Mouse (Mus musculus): Measurements from ENCODE around the gene Ppp3ca. TPM values are rescaled to one million over a fixed set of nuclear protein-coding genes. Genes with fewer than 3 reads are reported as not detected.
A peak's percentile ranks its signal among the peaks of the same experiment; 100 is the strongest.

The Ppp3ca gene
- 42.6 and 44.8 TPM in 2 replicates for polyA plus RNA-seq (2015; fragmentation: Nextera tagmentation; extraction: Ambion mirVana)

DNA sequence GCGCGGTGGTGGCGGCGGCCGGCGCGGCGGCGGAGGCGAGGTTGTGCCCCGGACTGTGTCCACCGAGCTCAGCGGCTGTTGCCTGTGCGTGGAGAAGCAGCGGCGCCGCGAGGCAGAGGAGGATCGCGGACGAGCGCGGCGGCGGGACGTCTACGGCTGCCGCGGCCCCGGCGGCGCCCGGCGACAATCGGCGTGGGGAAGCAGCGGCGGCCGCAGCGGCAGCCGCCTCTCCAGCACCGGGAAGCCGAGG, at the start of gene Ppp3ca:
Ppp3ca (plus strand) TSS at position 15 of the 250 bp plus-strand sequence.
- H3K27ac ChIP-seq (ENCODE audit: low read length): peak within 1 kb of the TSS; percentile 95
- H3K9me3 ChIP-seq (replicated peaks; ENCODE audit: control insufficient read depth, low read length): no peaks in the 10 kb centered on the region
- H3K27me3 ChIP-seq (ENCODE audit: control insufficient read depth, insufficient read depth, low read length): no peaks in the 10 kb centered on the region
- H3K9ac ChIP-seq (ENCODE audit: low read length): peak within 1 kb of the TSS; percentile 91
- no peak for ATAC-seq (replicated peaks; ENCODE audit: extremely low read depth, insufficient read depth, low FRiP score)
- peaks cover 29% of the 10 kb centered on the region for H3K4me1 ChIP-seq (ENCODE audit: control insufficient read depth, insufficient read depth, low read length)
- H3K4me3 ChIP-seq (ENCODE audit: low read length): peak within 1 kb of the TSS; percentile 66
- peak within 1 kb of the TSS; percentile 88 for H3K4me2 ChIP-seq (ENCODE audit: low read depth, low read length)
- H3K36me3 ChIP-seq (ENCODE audit: control insufficient read depth, insufficient read depth): no peaks in the 10 kb centered on the region
- WGBS: 0% methylated on average over 32 of the region's 43 CpGs

DNA sequence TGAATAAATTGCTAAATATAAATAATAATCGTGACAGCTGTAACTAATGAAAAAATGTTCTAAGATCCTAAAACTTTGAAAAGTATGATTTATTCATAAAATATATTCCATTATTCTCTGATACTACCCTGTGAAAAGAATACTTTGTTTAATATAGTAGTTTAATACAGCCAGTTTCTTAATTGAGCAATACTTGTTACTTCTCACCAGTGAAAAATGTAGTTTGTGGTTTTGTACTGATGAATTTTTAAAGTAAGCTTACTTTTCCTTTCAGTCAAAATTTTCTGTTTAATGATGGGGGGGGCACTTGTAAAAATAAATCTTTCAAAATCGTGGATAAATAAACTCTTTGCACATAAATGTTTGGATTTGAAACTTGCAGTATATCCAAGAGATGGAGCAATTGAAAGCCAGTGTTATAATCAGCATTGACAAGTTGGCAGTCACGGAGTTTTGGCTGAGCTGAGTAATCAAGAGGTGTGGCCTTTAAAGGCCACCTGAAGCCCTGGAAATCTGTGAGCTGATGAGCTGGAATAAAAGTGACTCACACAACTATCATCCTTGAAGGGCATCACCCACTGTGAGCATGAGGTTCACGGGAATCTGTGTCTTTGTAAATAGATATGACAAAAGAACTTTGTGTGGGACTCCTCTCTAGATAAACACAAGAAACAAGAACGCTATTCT, 29.2 kb upstream of the Ppp3ca start:
- Histone ChIP-seq H3K36me3 (ENCODE audit: control insufficient read depth, insufficient read depth) (no peaks in the 10 kb centered on the region), H3K4me3 (ENCODE audit: low read length) (no peak overlapping the region), H3K9ac (ENCODE audit: low read length) (no peak overlapping the region), H3K4me2 (ENCODE audit: low read depth, low read length) (no peak overlapping the region), H3K4me1 (ENCODE audit: control insufficient read depth, insufficient read depth, low read length) (no peaks in the 10 kb centered on the region), H3K27ac (ENCODE audit: low read length) (no peak overlapping the region), H3K9me3 (replicated peaks; ENCODE audit: control insufficient read depth, low read length) (no peaks in the 10 kb centered on the region), H3K27me3 (ENCODE audit: control insufficient read depth, insufficient read depth, low read length) (no peaks in the 10 kb centered on the region)
- ATAC-seq (replicated peaks; ENCODE audit: extremely low read depth, insufficient read depth, low FRiP score): no peak
- WGBS: 66% methylated on average over 5 of the region's 5 CpGs

DNA sequence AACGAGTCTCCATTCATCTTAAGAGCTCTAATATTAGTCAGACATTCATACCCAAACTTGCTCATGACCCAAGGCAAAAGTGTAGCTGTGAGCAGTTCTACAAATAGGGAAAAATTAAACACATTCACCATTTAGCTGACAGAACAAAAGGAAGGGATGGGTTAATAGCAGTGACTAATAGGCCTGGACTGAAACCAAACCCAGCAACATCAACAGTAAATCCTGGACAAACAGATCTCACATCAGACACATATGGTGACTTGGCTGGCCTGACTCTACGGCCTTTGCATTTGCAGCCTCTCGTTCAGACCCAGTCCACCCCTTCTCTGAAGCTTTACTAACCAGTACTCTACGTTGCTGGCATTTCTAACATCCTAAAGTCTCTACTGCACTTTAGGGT, 19.0 kb upstream of the Ppp3ca start:
- 75% methylated on average over 4 of the region's 4 CpGs for WGBS
- no peak for ATAC-seq (replicated peaks; ENCODE audit: extremely low read depth, insufficient read depth, low FRiP score)
- Histone ChIP-seq H3K36me3 (ENCODE audit: control insufficient read depth, insufficient read depth) (no peaks in the 10 kb centered on the region), H3K4me2 (ENCODE audit: low read depth, low read length) (no peak overlapping the region), H3K9ac (ENCODE audit: low read length) (no peak overlapping the region), H3K27me3 (ENCODE audit: control insufficient read depth, insufficient read depth, low read length) (no peaks in the 10 kb centered on the region), H3K4me1 (ENCODE audit: control insufficient read depth, insufficient read depth, low read length) (no peaks in the 10 kb centered on the region), H3K9me3 (replicated peaks; ENCODE audit: control insufficient read depth, low read length) (no peaks in the 10 kb centered on the region), H3K27ac (ENCODE audit: low read length) (no peak overlapping the region), H3K4me3 (ENCODE audit: low read length) (no peak overlapping the region)

DNA sequence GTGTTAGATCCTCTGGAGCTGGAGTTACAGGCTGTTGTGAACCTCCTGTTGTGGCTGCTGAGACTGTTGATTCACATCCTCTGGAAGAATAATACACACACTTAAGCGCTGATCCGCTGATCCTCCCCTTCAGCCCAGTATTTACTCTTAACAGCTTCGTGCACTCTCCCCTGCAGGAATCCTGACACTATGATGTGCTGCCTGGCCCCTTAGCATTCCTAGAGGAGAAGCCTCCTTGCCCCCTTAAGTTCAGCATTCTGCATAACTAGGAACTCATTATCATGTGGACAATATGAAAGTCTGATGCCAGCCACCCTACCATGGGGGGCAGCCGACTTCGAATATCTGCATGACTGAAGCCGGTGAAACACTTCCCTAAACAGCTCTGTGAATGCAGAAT, 18.4 kb upstream of the Ppp3ca start:
- Histone ChIP-seq H3K27ac (ENCODE audit: low read length) (no peak overlapping the region), H3K4me1 (ENCODE audit: control insufficient read depth, insufficient read depth, low read length) (no peaks in the 10 kb centered on the region), H3K4me3 (ENCODE audit: low read length) (no peak overlapping the region), H3K27me3 (ENCODE audit: control insufficient read depth, insufficient read depth, low read length) (no peaks in the 10 kb centered on the region), H3K36me3 (ENCODE audit: control insufficient read depth, insufficient read depth) (no peaks in the 10 kb centered on the region), H3K9ac (ENCODE audit: low read length) (no peak overlapping the region), H3K9me3 (replicated peaks; ENCODE audit: control insufficient read depth, low read length) (no peaks in the 10 kb centered on the region), H3K4me2 (ENCODE audit: low read depth, low read length) (no peak overlapping the region)
- no peak for ATAC-seq (replicated peaks; ENCODE audit: extremely low read depth, insufficient read depth, low FRiP score)
- 39% methylated on average over 6 of the region's 6 CpGs for WGBS

DNA sequence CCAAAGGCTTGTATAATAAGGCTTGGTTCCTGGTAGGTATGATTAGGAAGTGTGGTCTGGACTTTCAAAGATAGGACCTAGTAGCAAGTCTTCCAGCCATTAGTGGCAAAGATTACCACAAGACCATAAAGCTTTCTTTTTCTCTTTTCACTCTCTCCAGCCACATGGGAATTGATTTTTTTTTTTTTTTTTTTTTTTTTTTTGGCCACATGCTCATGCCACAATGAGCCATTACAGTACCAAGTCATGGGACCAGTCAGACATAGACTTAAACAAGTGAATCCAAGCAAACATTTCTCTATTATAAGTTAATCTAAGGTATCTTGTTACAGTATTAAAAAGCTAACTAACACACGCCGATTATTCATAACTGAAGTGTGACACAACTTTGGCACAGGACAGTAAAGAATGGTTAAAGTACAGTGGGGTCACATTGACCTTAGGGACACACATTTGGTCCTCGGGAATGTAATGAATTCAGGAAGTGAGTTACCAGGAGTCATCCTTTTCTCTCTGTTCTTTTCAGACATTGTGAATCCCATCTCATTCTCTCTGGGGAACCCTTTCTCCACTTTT, 13.4 kb upstream of the Ppp3ca start:
- no peak overlapping the region for H3K4me2 ChIP-seq (ENCODE audit: low read depth, low read length)
- no peak overlapping the region for H3K27ac ChIP-seq (ENCODE audit: low read length)
- no peak for ATAC-seq (replicated peaks; ENCODE audit: extremely low read depth, insufficient read depth, low FRiP score)
- 82% methylated on average over 3 of the region's 3 CpGs for WGBS
- no peaks in the 10 kb centered on the region for H3K27me3 ChIP-seq (ENCODE audit: control insufficient read depth, insufficient read depth, low read length)
- no peak overlapping the region for H3K9ac ChIP-seq (ENCODE audit: low read length)
- no peaks in the 10 kb centered on the region for H3K4me1 ChIP-seq (ENCODE audit: control insufficient read depth, insufficient read depth, low read length)
- H3K36me3 ChIP-seq (ENCODE audit: control insufficient read depth, insufficient read depth): no peaks in the 10 kb centered on the region
- H3K9me3 ChIP-seq (replicated peaks; ENCODE audit: control insufficient read depth, low read length): no peaks in the 10 kb centered on the region
- no peak overlapping the region for H3K4me3 ChIP-seq (ENCODE audit: low read length)

DNA sequence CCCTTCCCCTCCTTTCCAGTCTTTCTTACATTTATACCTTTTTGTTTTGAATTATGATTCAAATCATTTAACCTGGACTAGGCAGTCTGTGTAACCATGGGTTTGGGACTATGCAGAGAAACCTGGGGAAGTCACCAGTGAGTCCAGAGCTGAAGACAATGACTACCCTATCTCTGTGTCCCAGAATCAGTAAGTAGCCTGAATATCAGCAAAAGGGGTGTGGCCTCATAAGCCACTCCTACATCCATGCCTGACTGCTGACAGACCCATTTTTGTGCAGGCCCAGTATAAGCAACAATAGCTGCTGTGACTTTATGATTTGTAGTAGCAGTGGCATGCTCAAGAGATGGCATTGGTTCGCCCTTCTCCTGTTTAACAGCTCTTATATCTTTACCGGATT, 11.2 kb upstream of the Ppp3ca start:
- Histone ChIP-seq H3K4me1 (ENCODE audit: control insufficient read depth, insufficient read depth, low read length) (no peaks in the 10 kb centered on the region), H3K4me3 (ENCODE audit: low read length) (no peak overlapping the region), H3K9ac (ENCODE audit: low read length) (no peak overlapping the region), H3K4me2 (ENCODE audit: low read depth, low read length) (no peak overlapping the region), H3K36me3 (ENCODE audit: control insufficient read depth, insufficient read depth) (no peaks in the 10 kb centered on the region), H3K27me3 (ENCODE audit: control insufficient read depth, insufficient read depth, low read length) (no peaks in the 10 kb centered on the region), H3K27ac (ENCODE audit: low read length) (no peak overlapping the region), H3K9me3 (replicated peaks; ENCODE audit: control insufficient read depth, low read length) (no peaks in the 10 kb centered on the region)
- ATAC-seq (replicated peaks; ENCODE audit: extremely low read depth, insufficient read depth, low FRiP score): no peak
- WGBS: 81% methylated on average over 2 of the region's 2 CpGs

DNA sequence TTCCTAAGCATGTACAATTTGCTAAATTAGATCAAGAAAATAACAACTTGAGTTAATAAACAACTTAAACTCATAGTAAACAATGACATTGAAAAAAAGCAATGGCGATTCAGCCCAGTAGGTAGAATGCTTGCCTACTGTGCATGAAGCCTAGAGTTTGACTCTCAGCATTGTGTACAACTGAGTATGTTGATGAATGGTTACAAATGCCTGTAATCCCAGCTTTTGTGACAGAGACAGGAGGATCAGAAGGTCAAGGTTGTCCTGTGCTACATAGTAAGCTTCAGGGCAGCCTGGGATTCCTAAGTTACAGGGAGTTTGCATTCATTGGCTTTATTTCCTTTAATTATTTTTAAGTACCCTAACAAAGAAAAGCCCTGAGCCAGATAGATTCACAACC, 4.8 kb upstream of the Ppp3ca start:
- Histone ChIP-seq H3K4me2 (ENCODE audit: low read depth, low read length) (no peak overlapping the region), H3K9ac (ENCODE audit: low read length) (no peak overlapping the region), H3K36me3 (ENCODE audit: control insufficient read depth, insufficient read depth) (no peaks in the 10 kb centered on the region), H3K4me3 (ENCODE audit: low read length) (no peak overlapping the region), H3K4me1 (ENCODE audit: control insufficient read depth, insufficient read depth, low read length) (peaks cover 15% of the 10 kb centered on the region), H3K9me3 (replicated peaks; ENCODE audit: control insufficient read depth, low read length) (no peaks in the 10 kb centered on the region), H3K27me3 (ENCODE audit: control insufficient read depth, insufficient read depth, low read length) (no peaks in the 10 kb centered on the region), H3K27ac (ENCODE audit: low read length) (no peak overlapping the region)
- ATAC-seq (replicated peaks; ENCODE audit: extremely low read depth, insufficient read depth, low FRiP score): no peak
- 82% methylated on average over 1 of the region's 1 CpGs for WGBS

DNA sequence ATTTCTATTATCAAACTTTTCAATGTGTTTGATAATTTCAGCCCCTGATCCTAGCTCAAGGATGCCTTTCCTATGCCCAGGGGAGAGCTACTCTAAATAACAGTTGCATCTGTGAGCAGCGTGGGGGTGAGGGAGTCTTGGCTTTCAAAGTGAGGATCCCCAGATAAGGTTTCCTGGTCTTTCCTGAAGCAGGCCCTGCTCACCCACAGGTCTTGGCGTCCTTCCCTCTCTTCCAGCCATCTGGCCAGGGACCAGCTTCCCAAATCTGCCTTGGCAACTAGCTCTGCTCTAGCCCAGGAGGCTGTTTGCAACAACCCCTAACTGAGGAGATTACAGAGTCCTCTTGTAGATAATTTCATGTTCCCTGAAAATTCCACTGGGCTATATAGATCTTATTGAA, 1.9 kb upstream of the Ppp3ca start:
- Histone ChIP-seq H3K4me1 (ENCODE audit: control insufficient read depth, insufficient read depth, low read length) (peaks cover 20% of the 10 kb centered on the region), H3K27ac (ENCODE audit: low read length) (no peak overlapping the region; the same call in 1 of the 2 replicates), H3K9ac (ENCODE audit: low read length) (no peak overlapping the region), H3K4me2 (ENCODE audit: low read depth, low read length) (no peak overlapping the region), H3K9me3 (replicated peaks; ENCODE audit: control insufficient read depth, low read length) (no peaks in the 10 kb centered on the region), H3K27me3 (ENCODE audit: control insufficient read depth, insufficient read depth, low read length) (no peaks in the 10 kb centered on the region), H3K4me3 (ENCODE audit: low read length) (no peak overlapping the region), H3K36me3 (ENCODE audit: control insufficient read depth, insufficient read depth) (no peaks in the 10 kb centered on the region)
- no peak for ATAC-seq (replicated peaks; ENCODE audit: extremely low read depth, insufficient read depth, low FRiP score)
- WGBS: 25% methylated on average over 2 of the region's 2 CpGs

DNA sequence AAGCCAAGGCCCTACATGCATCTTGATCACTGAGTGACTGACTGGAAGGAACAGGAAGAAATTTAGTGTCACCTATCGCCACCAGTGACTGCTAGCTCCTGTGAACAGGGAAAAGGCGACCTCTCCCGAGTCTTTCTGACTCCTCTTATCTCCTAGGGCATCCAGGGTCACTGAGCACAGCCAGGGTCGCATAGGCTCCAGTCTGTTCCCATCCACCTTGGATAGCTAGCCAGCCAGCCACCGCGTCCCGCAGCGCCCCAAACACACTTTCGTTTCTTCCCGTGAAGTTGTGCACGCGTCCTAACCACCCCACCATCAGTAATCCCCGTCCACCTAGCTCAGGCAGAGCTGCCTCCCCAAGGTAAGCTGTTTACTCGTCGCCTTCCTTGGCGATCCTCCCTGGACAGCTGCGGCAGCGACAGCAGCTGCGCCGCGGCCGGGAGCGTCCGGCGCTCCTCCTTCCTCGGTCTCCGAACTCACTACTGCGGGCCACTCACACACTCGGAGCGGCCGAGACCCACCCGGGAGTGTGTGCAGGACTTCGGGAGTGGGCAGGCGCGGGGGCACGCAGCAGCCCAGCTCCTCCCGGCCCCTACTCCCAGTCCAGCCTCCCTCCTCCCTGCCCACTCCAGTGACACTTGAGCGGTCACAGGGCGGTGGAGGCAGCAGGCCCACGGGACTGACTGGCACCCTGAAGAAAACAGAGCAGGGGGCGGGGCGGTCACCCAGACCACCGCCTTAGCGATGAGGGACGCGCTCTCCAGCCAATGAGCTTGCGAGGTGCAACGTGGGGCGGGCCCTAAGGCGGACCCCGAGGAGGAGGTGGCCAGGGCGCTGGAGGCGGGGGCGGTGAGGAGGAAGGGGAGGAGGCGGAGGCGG, 454 bp upstream of the Ppp3ca start:
- 1% methylated on average over 52 of the region's 56 CpGs for WGBS
- Histone ChIP-seq H3K9me3 (replicated peaks; ENCODE audit: control insufficient read depth, low read length) (no peaks in the 10 kb centered on the region), H3K4me3 (ENCODE audit: low read length) (peak overlapping the region; percentile 66), H3K36me3 (ENCODE audit: control insufficient read depth, insufficient read depth) (no peaks in the 10 kb centered on the region), H3K9ac (ENCODE audit: low read length) (peak overlapping the region; percentile 87), H3K27ac (ENCODE audit: low read length) (peak overlapping the region; percentile 95), H3K4me2 (ENCODE audit: low read depth, low read length) (peak overlapping the region; percentile 88), H3K27me3 (ENCODE audit: control insufficient read depth, insufficient read depth, low read length) (no peaks in the 10 kb centered on the region), H3K4me1 (ENCODE audit: control insufficient read depth, insufficient read depth, low read length) (peaks cover 29% of the 10 kb centered on the region)
- ATAC-seq (replicated peaks; ENCODE audit: extremely low read depth, insufficient read depth, low FRiP score): peak; percentile 97
